12 mouse cellular contexts compared by ENCODE assay signal in the genomic region with DNA sequence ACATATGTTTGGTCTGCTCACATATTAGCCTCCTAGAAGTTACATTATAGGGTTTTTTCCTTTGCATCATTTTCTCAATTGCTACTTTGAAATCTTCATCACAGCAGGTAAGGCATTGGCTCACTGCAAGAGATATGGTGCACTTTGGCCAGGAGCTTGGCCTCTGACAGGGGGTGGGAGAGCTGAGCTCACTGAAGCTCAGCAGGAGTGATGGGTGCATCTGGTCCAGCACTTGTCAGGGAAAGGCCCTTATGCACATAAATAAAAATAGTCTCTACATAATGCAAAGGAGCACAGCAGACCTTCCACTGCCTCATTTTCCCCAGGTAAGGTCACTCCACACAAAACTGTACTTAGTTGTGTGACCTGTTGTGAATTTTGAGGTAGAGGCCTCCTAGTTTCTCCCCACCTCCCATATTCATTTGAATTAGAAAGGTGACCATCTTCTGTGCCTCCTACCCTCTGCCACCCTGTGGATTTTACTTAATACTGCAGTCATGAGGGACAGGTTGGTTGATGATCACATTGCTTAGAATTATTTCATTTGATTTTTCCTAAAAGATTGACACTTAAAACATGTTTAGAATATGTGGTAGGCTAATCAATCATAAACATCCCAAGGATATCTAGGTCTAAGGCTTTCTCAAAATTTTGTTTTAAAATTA. TPM values are rescaled to one million over a fixed set of nuclear protein-coding genes. Genes with fewer than 3 reads are reported as not detected.
DNase-seq lines count a peak whose midpoint lies in the region; ATAC-seq and TF ChIP-seq lines count a peak whose summit lies in the region.
"Had no signal": no experiment of that assay in that cellular context is flagged by ENCODE, and none has a peak within 500 bp of the region (broad histone marks: within the 10 kb centered on the region; RNA-seq: fewer than 3 reads in every experiment).

No protein-coding gene starts in this region.

- TF ChIP-seq POLR2A in lung, adult 2 months (IDR thresholded peaks at IDR 0.05; ENCODE audit: borderline replicate concordance, extremely low read depth, low read depth, low read length), result no peak

- TF ChIP-seq CTCF in lung, adult 2 months (IDR thresholded peaks at IDR 0.05; ENCODE audit: insufficient read depth, low read length), result peak; percentile 37; the same call in 1 of the 2 replicates

- no peak overlapping the region for H3K4me3 ChIP-seq in lung, adult 2 months (replicated peaks; ENCODE audit: extremely low read depth, low read depth, low read length)
- H3K4me3 ChIP-seq: hindbrain, embryonic 12.5 days; lung, embryonic 15.5 days had no signal

- peak; percentile 33 to 39 for DNase-seq in cerebellum, adult 18-20 months
- no peak for DNase-seq in cerebellum, postnatal 4 days (ENCODE audit: low spot score in 2 of 2)
- DNase-seq in lung, adult 2 months, result no peak
- DNase-seq in lung, postnatal 14 days, result no peak
- peak; percentile 40 for DNase-seq in naive thymus-derived CD4-positive, alpha-beta T cell, adult 2 months (ENCODE audit: low read depth)
- no peak for DNase-seq in testis, postnatal 14 days (ENCODE audit: low spot score)
- no peak for DNase-seq in gastrocnemius, adult 8-10 months (ENCODE audit: low spot score in 2 of 2)
- DNase-seq: kidney, postnatal 4 days; thymus, postnatal 4 days had no signal

- 0 out of 2 replicates have a peak, but pooled peaks cover 2% of the 10 kb centered on the region for H3K4me1 ChIP-seq in lung, adult 2 months (ENCODE audit: control insufficient read depth, insufficient read depth, low read length)
- H3K4me1 ChIP-seq: hindbrain, embryonic 12.5 days; lung, embryonic 15.5 days had no signal

- peak; percentile 43 for ATAC-seq in activated CD4-positive, CD25-positive, alpha-beta regulatory T cell, adult 4 months

RNA-seq across cellular contexts. Expression of a gene that starts 13.1 kb away (rescaled TPM):
- 25.4 and 27.1 TPM in 2 replicates for polyA plus RNA-seq in lung, adult 2 months (2012; rRNA removed)
- polyA plus RNA-seq in activated CD4-positive, CD25-positive, alpha-beta regulatory T cell, adult 4 months (2017; shearing (Covaris generic)), result 100 to 1,000 TPM; 467 to 529 TPM
- total RNA-seq in gastrocnemius, adult 8-10 months (2022), result 100 to 1,000 TPM; 111 to 117 (median 113) TPM

Comparison
In these comparisons a context has a peak if more than half of its experiments do, and no peak if none do; other contexts are left out.
1. DNase-seq: peak in cerebellum, adult 18-20 months (2 of 2) and naive thymus-derived CD4-positive, alpha-beta T cell, adult 2 months (single experiment); none in cerebellum, postnatal 4 days (0 of 2), lung, adult 2 months (single experiment), lung, postnatal 14 days (single experiment), testis, postnatal 14 days (single experiment) and gastrocnemius, adult 8-10 months (0 of 2).
2. RNA of a gene that starts 13.1 kb away (polyA plus RNA-seq): 467 to 529 TPM in activated CD4-positive, CD25-positive, alpha-beta regulatory T cell, adult 4 months; 25.4 to 27.1 TPM in lung, adult 2 months; every median in the first group is over 10 times any median in the second.